Mouse (Mus musculus) hindbrain, embryonic 16.5 days (tissue): ENCODE measurements at regions not wholly inside any gene's neighbourhood (a gene's known extent, or its start where the extent isn't known, plus 50 kb on each side); places are given as distances from the start of the nearest gene placed in this dataset.

Experiments
- ATAC-seq: fragments of 200-750 bp; cut with Nextera tagmentation; 2 replicates; pipeline ENCODE4 v1.8.0; 2017; ENCODE audit warnings: moderate TSS enrichment, moderate library complexity
- H3K27ac ChIP-seq: fragments of 300-500 bp; sonication (generic); 2 replicates; pipeline ENCODE4 v1.5.1; 2014; ENCODE audit warnings: low read depth, mild to moderate bottlenecking, control low read depth, low read length, moderate library complexity
- H3K27me3 ChIP-seq: fragments of 300-500 bp; sonication (generic); replicated peaks from 2 replicates; pipeline ENCODE4 v1.6.1; 2014; ENCODE audit warnings: low read length; ENCODE audit not compliant: control insufficient read depth, insufficient read depth
- H3K36me3 ChIP-seq: fragments of 300-500 bp; sonication (generic); 2 replicates; pipeline ENCODE4 v1.6.1; 2014; ENCODE audit warnings: mild to moderate bottlenecking, low read length, moderate library complexity, mixed read lengths; ENCODE audit not compliant: control insufficient read depth, insufficient read depth
- H3K4me1 ChIP-seq: fragments of 300-500 bp; sonication (generic); 2 replicates; pipeline ENCODE4 v1.6.1; 2014; ENCODE audit warnings: low read depth, low read length; ENCODE audit not compliant: control insufficient read depth, insufficient read depth
- H3K4me2 ChIP-seq: fragments of 300-500 bp; sonication (generic); 2 replicates; pipeline ENCODE4 v1.6.1; 2014; ENCODE audit warnings: mild to moderate bottlenecking, low read length, control low read depth, moderate library complexity
- H3K4me3 ChIP-seq: fragments of 300-500 bp; sonication (generic); 2 replicates; pipeline ENCODE4 v1.5.1; 2014; ENCODE audit warnings: mild to moderate bottlenecking, low read length, control low read depth, moderate library complexity
- H3K9ac ChIP-seq: fragments of 300-500 bp; sonication (generic); 2 replicates; pipeline ENCODE4 v1.6.1; 2014; ENCODE audit warnings: low read depth, mild to moderate bottlenecking, control low read depth, low read length, moderate library complexity
- H3K9me3 ChIP-seq: fragments of 300-500 bp; sonication (generic); 2 replicates; pipeline ENCODE4 v1.6.1; 2014; ENCODE audit warnings: mild to moderate bottlenecking, low read length, moderate library complexity; ENCODE audit not compliant: control insufficient read depth
- WGBS: fragments of 180-500 bp; shearing (Covaris S2); extraction: QIAGEN DNeasy Blood & Tissue Kit; methylation state at CpG from one replicate; pipeline ENCODE4 v1.1.7; 2014; 5-methylcytosine and 5-hydroxymethylcytosine counted together

GRCm38 (mm10) chr1:163512008-163512407 is 108.5 kb upstream of the Gorab start:
- no peak for ATAC-seq
- 54% methylated on average over 1 of the region's 1 CpGs for WGBS
- no peak overlapping the region for H3K9ac ChIP-seq
- no peaks in the 10 kb centered on the region for H3K4me1 ChIP-seq
- no peaks in the 10 kb centered on the region for H3K27me3 ChIP-seq
- no peaks in the 10 kb centered on the region for H3K36me3 ChIP-seq
- no peak overlapping the region for H3K4me3 ChIP-seq
- H3K9me3 ChIP-seq = no peaks in the 10 kb centered on the region
- no peak overlapping the region for H3K4me2 ChIP-seq
- no peak overlapping the region for H3K27ac ChIP-seq

GRCm38 (mm10) chr1:163505035-163505434 is 101.6 kb upstream of the Gorab start:
- Histone ChIP-seq H3K4me2 (no peak overlapping the region), H3K9ac (no peak overlapping the region), H3K4me3 (no peak overlapping the region), H3K27me3 (no peaks in the 10 kb centered on the region), H3K9me3 (no peaks in the 10 kb centered on the region), H3K4me1 (no peaks in the 10 kb centered on the region), H3K27ac (no peak overlapping the region), H3K36me3 (no peaks in the 10 kb centered on the region)
- ATAC-seq = no peak
- 71% methylated on average over 7 of the region's 7 CpGs for WGBS

GRCm38 (mm10) chr1:163502557-163502956 is 99.1 kb upstream of the Gorab start:
- H3K9ac ChIP-seq = no peak overlapping the region

GRCm38 (mm10) chr1:163498398-163498958 is 95.0 kb upstream of the Gorab start:
- ATAC-seq = no peak
- Histone ChIP-seq H3K4me3 (no peak overlapping the region), H3K4me1 (no peaks in the 10 kb centered on the region), H3K9me3 (no peaks in the 10 kb centered on the region), H3K27ac (no peak overlapping the region), H3K4me2 (no peak overlapping the region), H3K36me3 (no peaks in the 10 kb centered on the region), H3K27me3 (no peaks in the 10 kb centered on the region), H3K9ac (no peak overlapping the region)
- 89% methylated on average over 5 of the region's 5 CpGs for WGBS

More at GRCm38 (mm10) chr1:163502557-163502956, 99.1 kb upstream of the Gorab start:
- no peaks in the 10 kb centered on the region for H3K27me3 ChIP-seq
- no peaks in the 10 kb centered on the region for H3K9me3 ChIP-seq
- no peak overlapping the region for H3K4me3 ChIP-seq
- no peak overlapping the region for H3K4me2 ChIP-seq
- H3K36me3 ChIP-seq = no peaks in the 10 kb centered on the region
- WGBS = 92% methylated on average over 1 of the region's 1 CpGs
- no peak overlapping the region for H3K27ac ChIP-seq
- H3K4me1 ChIP-seq = no peaks in the 10 kb centered on the region
- no peak for ATAC-seq

- Histone ChIP-seq H3K4me2 (no peak overlapping the region), H3K27me3 (no peaks in the 10 kb centered on the region), H3K9ac (no peak overlapping the region), H3K4me3 (no peak overlapping the region), H3K9me3 (no peaks in the 10 kb centered on the region), H3K4me1 (no peaks in the 10 kb centered on the region), H3K36me3 (no peaks in the 10 kb centered on the region), H3K27ac (no peak overlapping the region)
- WGBS = 83% methylated on average over 1 of the region's 1 CpGs
- ATAC-seq = no peak
Measured at GRCm38 (mm10) chr1:163496416-163496815, 92.9 kb upstream of the Gorab start.

- H3K36me3 ChIP-seq = no peaks in the 10 kb centered on the region
- H3K4me1 ChIP-seq = no peaks in the 10 kb centered on the region
- no peak overlapping the region for H3K27ac ChIP-seq
- no peak overlapping the region for H3K4me3 ChIP-seq
- 63% methylated on average over 6 of the region's 6 CpGs for WGBS
- no peak overlapping the region for H3K9ac ChIP-seq
- ATAC-seq = no peak
- no peaks in the 10 kb centered on the region for H3K9me3 ChIP-seq
- H3K27me3 ChIP-seq = no peaks in the 10 kb centered on the region
- no peak overlapping the region for H3K4me2 ChIP-seq
Measured at GRCm38 (mm10) chr1:163488532-163488931, 85.1 kb upstream of the Gorab start.

- no peak for ATAC-seq
- H3K9ac ChIP-seq = no peak overlapping the region
- 75% methylated on average over 4 of the region's 4 CpGs for WGBS
- no peak overlapping the region for H3K27ac ChIP-seq
- no peaks in the 10 kb centered on the region for H3K27me3 ChIP-seq
- no peak overlapping the region for H3K4me3 ChIP-seq
- no peaks in the 10 kb centered on the region for H3K36me3 ChIP-seq
- H3K4me1 ChIP-seq = no peaks in the 10 kb centered on the region
- H3K9me3 ChIP-seq = no peaks in the 10 kb centered on the region
- no peak overlapping the region for H3K4me2 ChIP-seq
Measured at GRCm38 (mm10) chr1:163488109-163488508, 84.6 kb upstream of the Gorab start.

- Histone ChIP-seq H3K9me3 (no peaks in the 10 kb centered on the region), H3K27ac (no peak overlapping the region), H3K36me3 (no peaks in the 10 kb centered on the region), H3K4me3 (no peak overlapping the region), H3K4me1 (no peaks in the 10 kb centered on the region), H3K4me2 (no peak overlapping the region), H3K9ac (no peak overlapping the region), H3K27me3 (no peaks in the 10 kb centered on the region)
- 90% methylated on average over 3 of the region's 3 CpGs for WGBS
- ATAC-seq = no peak
Measured at GRCm38 (mm10) chr1:163483098-163483497, 79.6 kb upstream of the Gorab start.

GRCm38 (mm10) chr1:163477478-163478167 is 74.2 kb upstream of the Gorab start:
- H3K36me3 ChIP-seq = no peaks in the 10 kb centered on the region
- H3K27me3 ChIP-seq = no peaks in the 10 kb centered on the region
- WGBS = 34% methylated on average over 4 of the region's 4 CpGs
- no peak overlapping the region for H3K4me2 ChIP-seq
- no peak for ATAC-seq
- H3K9ac ChIP-seq = no peak overlapping the region
- H3K4me1 ChIP-seq = no peaks in the 10 kb centered on the region
- H3K27ac ChIP-seq = no peak overlapping the region
- H3K9me3 ChIP-seq = no peaks in the 10 kb centered on the region
- no peak overlapping the region for H3K4me3 ChIP-seq
